Comparison of ENCODE assay signal across 22 mouse cellular contexts in genomic region chr8:74659950-74660349, GRCm38 (mm10).
DNase-seq lines count a peak whose midpoint lies in the region; ATAC-seq and TF ChIP-seq lines count a peak whose summit lies in the region.
"Had no signal": no experiment of that assay in that cellular context is flagged by ENCODE, and none has a peak within 500 bp of the region (broad histone marks: within the 10 kb centered on the region; RNA-seq: fewer than 3 reads in every experiment).

No protein-coding gene starts in this region.

- H3K9ac ChIP-seq in kidney, postnatal 0 days (ENCODE audit: low read depth, low read length): no peak overlapping the region
- H3K9ac ChIP-seq in midbrain, embryonic 11.5 days (ENCODE audit: low read length): no peak overlapping the region
- H3K9ac ChIP-seq: heart, embryonic 13.5 days; liver, embryonic 14.5 days; lung, embryonic 15.5 days had no signal

- no peak overlapping the region for H3K4me2 ChIP-seq in kidney, postnatal 0 days (ENCODE audit: low read length)
- no peak overlapping the region for H3K4me2 ChIP-seq in midbrain, embryonic 11.5 days
- H3K4me2 ChIP-seq: heart, embryonic 13.5 days; lung, embryonic 15.5 days had no signal

- no peak overlapping the region for H3K27ac ChIP-seq in kidney, postnatal 0 days
- no peak overlapping the region for H3K27ac ChIP-seq in midbrain, embryonic 11.5 days (ENCODE audit: low read depth, low read length)
- H3K27ac ChIP-seq: heart, embryonic 13.5 days; liver, embryonic 14.5 days; lung, embryonic 15.5 days; midbrain, embryonic 10.5 days had no signal

- no peak overlapping the region for H3K4me3 ChIP-seq in kidney, postnatal 0 days (replicated peaks; ENCODE audit: low read depth, low read length)
- H3K4me3 ChIP-seq in midbrain, embryonic 11.5 days (ENCODE audit: low read depth, low read length): no peak overlapping the region
- H3K4me3 ChIP-seq: heart, embryonic 13.5 days; lung, embryonic 15.5 days; midbrain, embryonic 10.5 days had no signal

- no peaks in the 10 kb centered on the region for H3K9me3 ChIP-seq in kidney, postnatal 0 days (replicated peaks; ENCODE audit: low read length)
- no peaks in the 10 kb centered on the region for H3K9me3 ChIP-seq in midbrain, embryonic 11.5 days (ENCODE audit: control insufficient read depth, low read length)
- H3K9me3 ChIP-seq: heart, embryonic 13.5 days; lung, embryonic 15.5 days; midbrain, embryonic 10.5 days had no signal

- no peak for DNase-seq in cerebellum, postnatal 4 days (ENCODE audit: low spot score in 2 of 2)
- DNase-seq in kidney, postnatal 0 days (ENCODE audit: low spot score): peak; percentile 2
- no peak for DNase-seq in kidney, adult 18-20 months
- DNase-seq in cerebellum, adult 9-10 months: peak; percentile 41
- peak; percentile 36 for DNase-seq in mesoderm, embryonic 11.5 days (ENCODE audit: low read depth, low spot score)
- no peak for DNase-seq in right cerebral cortex, adult 18-20 months
- no peak for DNase-seq in midbrain, embryonic 11.5 days (ENCODE audit: low spot score, missing footprints)
- DNase-seq: adrenal gland, adult 8-10 months; heart, adult 11 months; kidney, adult 8-10 months; kidney, postnatal 25 days; lung, postnatal 4 days; retina, postnatal 1 day; thymus, postnatal 4 days had no signal

- no peaks in the 10 kb centered on the region for H3K4me1 ChIP-seq in kidney, postnatal 0 days (replicated peaks; ENCODE audit: insufficient read depth, low read length)
- H3K4me1 ChIP-seq in midbrain, embryonic 11.5 days (ENCODE audit: control insufficient read depth, insufficient read depth, low read length): no peaks in the 10 kb centered on the region
- H3K4me1 ChIP-seq: heart, embryonic 13.5 days; lung, embryonic 15.5 days; midbrain, embryonic 10.5 days had no signal

- peak; percentile 94; the same call in 1 of the 2 replicates for ATAC-seq in cerebellum, adult (ENCODE audit: insufficient number of reproducible peaks, low FRiP score, low TSS enrichment)
- ATAC-seq in kidney, postnatal 0 days (replicated peaks; ENCODE audit: low FRiP score, low read depth): no peak
- no peak for ATAC-seq in midbrain, embryonic 11.5 days (ENCODE audit: low FRiP score)
- ATAC-seq: forebrain, embryonic 16.5 days; inflammation-experienced regulatory T-cells, adult 6 months; Patski had no signal

- WGBS in kidney, postnatal 0 days: 83% methylated on average over 1 of the region's 1 CpGs
- WGBS in midbrain, embryonic 11.5 days: 83% methylated on average over 1 of the region's 1 CpGs

- no peaks in the 10 kb centered on the region for H3K36me3 ChIP-seq in kidney, postnatal 0 days (ENCODE audit: insufficient read depth, low read length)
- no peaks in the 10 kb centered on the region for H3K36me3 ChIP-seq in midbrain, embryonic 11.5 days (ENCODE audit: control insufficient read depth, insufficient read depth, low read length)
- H3K36me3 ChIP-seq: heart, embryonic 13.5 days; lung, embryonic 15.5 days; midbrain, embryonic 10.5 days had no signal

- H3K27me3 ChIP-seq in kidney, postnatal 0 days (ENCODE audit: insufficient read depth, low read length): no peaks in the 10 kb centered on the region
- H3K27me3 ChIP-seq in midbrain, embryonic 11.5 days (ENCODE audit: control insufficient read depth, insufficient read depth, low read length): no peaks in the 10 kb centered on the region
- H3K27me3 ChIP-seq: heart, embryonic 13.5 days; lung, embryonic 15.5 days; Patski had no signal

- TF ChIP-seq CTCF in kidney, postnatal 0 days (IDR thresholded peaks at IDR 0.05; ENCODE audit: low read depth): no peak

Comparison
In these comparisons a context has a peak if more than half of its experiments do, and no peak if none do; other contexts are left out.
1. DNase-seq: peak in kidney, postnatal 0 days (single experiment), cerebellum, adult 9-10 months (single experiment) and mesoderm, embryonic 11.5 days (single experiment); none in cerebellum, postnatal 4 days (0 of 2), kidney, adult 18-20 months (single experiment), right cerebral cortex, adult 18-20 months (single experiment) and midbrain, embryonic 11.5 days (single experiment).